Mouse (Mus musculus): Measurements from ENCODE around the gene Spon1.

DNA sequence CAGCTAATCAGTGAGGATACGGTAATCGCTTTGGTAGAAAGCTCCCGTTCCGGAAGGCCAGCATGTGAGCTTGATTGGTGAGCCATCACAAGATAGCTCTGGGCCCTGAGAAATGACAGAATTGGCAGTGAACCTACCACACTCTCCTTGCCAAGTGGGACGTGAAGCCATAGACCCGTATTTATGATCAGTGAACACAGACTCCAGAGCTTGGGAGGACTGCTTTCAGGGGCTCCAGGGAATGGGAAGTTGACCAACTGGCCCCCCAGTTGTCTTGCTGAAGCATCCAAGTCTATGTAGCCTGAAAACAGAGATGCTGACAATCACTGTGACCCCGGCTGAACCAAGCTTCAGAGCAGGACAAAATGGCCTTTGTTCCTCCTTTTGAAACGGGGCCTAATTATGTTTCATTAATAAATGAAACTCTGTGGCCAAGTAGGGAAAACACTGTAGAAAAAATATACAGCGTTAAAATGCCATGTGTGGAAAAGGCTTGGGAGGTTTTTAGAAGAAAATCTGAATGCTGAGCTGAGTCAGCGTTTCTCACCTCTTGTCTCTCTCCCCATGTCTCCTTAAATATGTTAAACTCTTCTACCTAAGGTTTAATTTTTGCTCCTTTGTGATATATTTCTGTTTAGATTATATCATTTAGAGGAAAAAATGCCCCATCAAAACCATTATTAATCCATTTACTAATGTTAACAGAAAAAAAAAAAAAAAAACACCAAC, 220.8 kb downstream of the Spon1 start:
- TF ChIP-seq POLR2A (IDR thresholded peaks at IDR 0.05; ENCODE audit: low read depth, low read length) (no peak), CTCF (IDR thresholded peaks at IDR 0.05; ENCODE audit: extremely low read depth, insufficient read depth, insufficient read length, insufficient replicate concordance) (no peak)
